Mouse (Mus musculus) bone marrow macrophage, adult 2 months (primary cell): ENCODE results near the gene Fbxo47.

Source experiments
- CTCF ChIP-seq: IDR thresholded peaks from 2 replicates; pipeline ENCODE4 v1.5.1; 2012; ENCODE audit warnings: low read depth, mild to moderate bottlenecking, low read length, moderate library complexity
- POLR2A ChIP-seq: IDR thresholded peaks from 2 replicates; pipeline ENCODE4 v1.6.1; 2012; ENCODE audit warnings: mild to moderate bottlenecking, low read depth, low read length, borderline replicate concordance

DNA sequence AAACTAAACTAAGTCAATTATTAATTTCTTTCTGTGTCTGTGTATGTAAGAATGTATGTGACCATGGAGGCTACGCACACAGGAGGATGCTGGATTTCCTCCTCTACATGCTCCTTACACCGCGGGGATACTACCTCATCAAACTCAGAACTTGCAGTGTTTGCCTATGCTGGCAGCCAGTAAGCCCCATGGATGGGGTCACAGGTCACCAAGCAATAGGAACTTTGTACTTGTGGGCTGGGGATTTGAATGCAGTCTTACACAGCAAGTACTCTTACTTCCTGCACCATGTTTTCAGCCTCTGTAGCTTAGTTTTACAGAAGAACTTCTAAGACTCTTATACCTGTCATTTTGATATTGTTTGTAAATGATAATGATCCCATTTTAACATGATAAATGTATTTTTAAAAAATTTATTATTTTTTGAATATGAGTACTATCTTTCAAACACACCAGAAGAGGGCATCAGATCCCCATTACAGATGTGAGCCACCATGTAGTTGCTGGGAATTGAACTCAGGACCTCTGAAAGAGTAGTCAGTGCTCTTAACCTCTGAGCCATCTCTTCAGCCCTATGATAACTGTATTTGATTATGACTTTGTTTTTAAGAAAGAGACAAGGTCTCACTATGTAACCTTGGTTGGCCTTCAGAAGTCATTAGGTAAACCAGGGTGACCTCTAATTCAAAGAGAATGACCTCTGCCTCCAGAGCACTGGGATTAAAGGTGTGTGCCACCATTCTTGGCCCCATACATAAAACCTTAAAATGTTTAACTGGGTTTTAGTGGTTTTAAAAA lies 17.7 kb downstream of the Fbxo47 start:
- TF ChIP-seq CTCF (no peak), POLR2A (no peak)
